In the genomic region with DNA sequence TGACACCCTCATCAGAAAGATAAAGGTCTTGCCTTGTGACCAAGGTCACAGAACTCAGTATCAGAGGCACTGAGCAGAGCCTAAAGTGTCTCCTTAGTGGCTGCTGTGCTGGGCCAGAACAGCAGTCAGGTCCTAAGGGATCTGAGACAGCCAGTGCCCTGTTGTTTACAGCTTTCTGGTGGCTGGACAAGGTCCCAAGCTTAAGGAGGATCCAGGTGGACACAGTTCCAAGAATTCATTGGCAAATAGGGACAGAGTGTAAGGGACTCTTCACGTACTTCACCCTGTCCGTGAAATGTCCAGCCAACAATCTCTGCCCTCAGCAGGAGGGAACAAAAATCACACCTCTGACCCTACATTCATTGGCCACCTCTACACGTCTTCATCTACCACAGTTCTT, we compare ENCODE assay signal across 23 mouse cellular contexts. TPM values are rescaled to one million over a fixed set of nuclear protein-coding genes. Genes with fewer than 3 reads are reported as not detected.
DNase-seq lines count a peak whose midpoint lies in the region; ATAC-seq lines count a peak whose summit lies in the region.
"Had no signal": no experiment of that assay in that cellular context is flagged by ENCODE, and none has a peak within 500 bp of the region (broad histone marks: within the 10 kb centered on the region; RNA-seq: fewer than 3 reads in every experiment).

No protein-coding gene starts in this region.

- H3K27ac ChIP-seq in heart, embryonic 14.5 days (replicated peaks in 1 of 2; ENCODE audit: control insufficient read depth in 1 of 2, insufficient read depth in 1 of 2, low read depth in 2 of 2, low read length in 2 of 2): no peak overlapping the region
- H3K27ac ChIP-seq in brown adipose tissue, adult 24 weeks (replicated peaks; ENCODE audit: low read depth, low read length): 0 out of 2 replicates have a peak overlapping the region, but pooled peaks have one; percentile 39
- H3K27ac ChIP-seq: embryonic facial prominence, embryonic 15.5 days; forebrain, embryonic 10.5 days; gastrocnemius, adult 2 months; hindbrain, embryonic 10.5 days; hindbrain, embryonic 15.5 days had no signal

- H3K4me3 ChIP-seq in heart, embryonic 14.5 days (ENCODE audit: control insufficient read depth in 1 of 2, insufficient read depth in 1 of 2, low read depth in 1 of 2, low read length in 2 of 2): no peak overlapping the region
- H3K4me3 ChIP-seq in brown adipose tissue, adult 24 weeks (ENCODE audit: insufficient read depth, low read depth, low read length): no peak overlapping the region
- H3K4me3 ChIP-seq: embryonic facial prominence, embryonic 15.5 days; erythroblast, embryonic 14.5 days; forebrain, embryonic 10.5 days; gastrocnemius, adult 2 months; hindbrain, embryonic 10.5 days; hindbrain, embryonic 15.5 days had no signal

- no peaks in the 10 kb centered on the region for H3K27me3 ChIP-seq in heart, embryonic 14.5 days (ENCODE audit: control insufficient read depth, insufficient read depth, low read length)
- H3K27me3 ChIP-seq: hindbrain, embryonic 15.5 days had no signal

- no peak overlapping the region for H3K4me2 ChIP-seq in heart, embryonic 14.5 days (ENCODE audit: low read length)
- H3K4me2 ChIP-seq: embryonic facial prominence, embryonic 15.5 days; heart, embryonic 11.5 days; hindbrain, embryonic 15.5 days had no signal

- peak overlapping the region; percentile 8; the same call in 1 of the 2 replicates for H3K9ac ChIP-seq in heart, embryonic 14.5 days (ENCODE audit: low read length)
- H3K9ac ChIP-seq: embryonic facial prominence, embryonic 15.5 days; hindbrain, embryonic 15.5 days had no signal

- no peaks in the 10 kb centered on the region for H3K36me3 ChIP-seq in heart, embryonic 14.5 days (ENCODE audit: control insufficient read depth, insufficient read depth, low read length)
- H3K36me3 ChIP-seq: embryonic facial prominence, embryonic 15.5 days; forebrain, embryonic 10.5 days; hindbrain, embryonic 10.5 days; hindbrain, embryonic 15.5 days had no signal

- H3K9me3 ChIP-seq in heart, embryonic 14.5 days (ENCODE audit: control insufficient read depth, low read length): no peaks in the 10 kb centered on the region
- H3K9me3 ChIP-seq: embryonic facial prominence, embryonic 15.5 days; forebrain, embryonic 10.5 days; hindbrain, embryonic 10.5 days; hindbrain, embryonic 15.5 days had no signal

- H3K4me1 ChIP-seq in heart, embryonic 14.5 days (ENCODE audit: control insufficient read depth in 2 of 2, insufficient read depth in 2 of 2, low read length in 2 of 2): peaks cover 17 to 26% of the 10 kb centered on the region in 2 experiments
- peaks cover 6% of the 10 kb centered on the region for H3K4me1 ChIP-seq in brown adipose tissue, adult 24 weeks (ENCODE audit: control insufficient read depth, insufficient read depth, insufficient read length, low read length)
- H3K4me1 ChIP-seq: embryonic facial prominence, embryonic 15.5 days; hindbrain, embryonic 15.5 days had no signal

- 82% methylated on average over 3 of the region's 3 CpGs for WGBS in heart, embryonic 14.5 days

- peak; percentile 63 for DNase-seq in adrenal gland, postnatal 14 days
- DNase-seq in adrenal gland, postnatal 4 days (ENCODE audit: low spot score in 2 of 2): no peak
- no peak for DNase-seq in heart, postnatal 4 days
- peak; percentile 32 to 34 for DNase-seq in adrenal gland, postnatal 36 days
- DNase-seq: cerebellum, adult 11 months; cerebellum, adult 8-10 months; cerebellum, postnatal 14 days; embryo, embryonic 11 days; gastrocnemius, adult 2 months; gastrocnemius, postnatal 25 days; kidney, adult 9 months had no signal

- ATAC-seq in heart, embryonic 14.5 days (ENCODE audit: insufficient number of reproducible peaks, insufficient read depth, low FRiP score, low read depth): 0 out of 2 replicates have a peak, but pooled peaks have one; percentile 33
- ATAC-seq: forebrain, embryonic 14.5 days; intestine, embryonic 16.5 days had no signal

RNA-seq across cellular contexts. Expression of a gene that starts 19.2 kb away (rescaled TPM):
- total RNA-seq in adrenal gland, postnatal 14 days (2021): 33.9 and 38.9 TPM in 2 replicates
- total RNA-seq in adrenal gland, postnatal 4 days (2021): 10 to 100 TPM; 33.5 to 33.7 TPM
- 27.3 and 29.6 TPM in 2 replicates for polyA plus RNA-seq in heart, embryonic 14.5 days (2014; fragmentation: Nextera tagmentation; extraction: Ambion mirVana)
- total RNA-seq in heart, postnatal 4 days (2021): 10 to 100 TPM; 35.1 to 38.5 TPM
- 10 to 100 TPM; 40.0 to 47.2 TPM for total RNA-seq in adrenal gland, postnatal 36 days (2021)
- polyA plus RNA-seq in brown adipose tissue, adult 24 weeks (2012; ENCODE audit: insufficient read depth, insufficient read length, missing spikeins): 20.9 and 21.8 TPM in 2 replicates

RNA-seq across cellular contexts. Expression of a gene that starts 38.1 kb away (rescaled TPM):
- total RNA-seq in adrenal gland, postnatal 14 days (2021): 39.0 and 39.1 TPM in 2 replicates
- total RNA-seq in adrenal gland, postnatal 4 days (2021): 10 to 100 TPM; 61.3 to 62.0 TPM
- 268 and 290 TPM in 2 replicates for polyA plus RNA-seq in heart, embryonic 14.5 days (2014; fragmentation: Nextera tagmentation; extraction: Ambion mirVana)
- total RNA-seq in heart, postnatal 4 days (2021): 100 to 1,000 TPM; 141 to 145 TPM
- total RNA-seq in adrenal gland, postnatal 36 days (2021): 10 to 100 TPM; 10.2 to 11.9 TPM
- 4.2 and 13.7 TPM in 2 replicates for polyA plus RNA-seq in brown adipose tissue, adult 24 weeks (2012; ENCODE audit: insufficient read depth, insufficient read length, missing spikeins)

RNA-seq across cellular contexts. Expression of a gene that starts 40.5 kb away (rescaled TPM):
- 678 and 701 TPM in 2 replicates for total RNA-seq in adrenal gland, postnatal 14 days (2021)
- 100 to 1,000 TPM; 684 to 719 TPM for total RNA-seq in adrenal gland, postnatal 4 days (2021)
- polyA plus RNA-seq in heart, embryonic 14.5 days (2014; fragmentation: Nextera tagmentation; extraction: Ambion mirVana): 30.2 and 40.3 TPM in 2 replicates
- 100 to 1,000 TPM; 145 TPM for total RNA-seq in heart, postnatal 4 days (2021)
- total RNA-seq in adrenal gland, postnatal 36 days (2021): 1,000 to 10,000 TPM; 1,187 to 1,472 TPM
- polyA plus RNA-seq in brown adipose tissue, adult 24 weeks (2012; ENCODE audit: insufficient read depth, insufficient read length, missing spikeins): 118 and 132 TPM in 2 replicates
- total RNA-seq: common myeloid progenitor, adult 5-6 weeks; granulocyte monocyte progenitor cell, adult 5-6 weeks had no signal
- polyA plus RNA-seq: erythroblast, embryonic 14.5 days had no signal

Comparison
In these comparisons a context has a peak if more than half of its experiments do, and no peak if none do; other contexts are left out.
1. DNase-seq: peak in adrenal gland, postnatal 14 days (single experiment) and adrenal gland, postnatal 36 days (2 of 2); none in adrenal gland, postnatal 4 days (0 of 2) and heart, postnatal 4 days (single experiment).